Mouse (Mus musculus) right cerebral cortex, postnatal 10 days (tissue): ENCODE measurements around the gene Itgb3.
A peak's percentile ranks its signal among the peaks of the same experiment; 100 is the strongest.

ENCODE experiments used
- DNase-seq, 2 experiments: peaks; one replicate each; pipeline ENCODE4 v3.0.0; 2021; ENCODE audit warnings: low spot score in 2 of 2

Gene Itgb3

GRCm38 (mm10) chr11:104622040-104622962, 14.5 kb downstream of the Itgb3 start:
- DNase-seq: peak; percentile 46 to 62

GRCm38 (mm10) chr11:104624791-104625391, 17.1 kb downstream of the Itgb3 start:
- DNase-seq: no peak

- no peak for DNase-seq
These were observed 17.9 kb downstream of the Itgb3 start for GRCm38 (mm10) chr11:104625453-104626402.

GRCm38 (mm10) chr11:104626635-104627034, 18.8 kb downstream of the Itgb3 start:
- no peak for DNase-seq

GRCm38 (mm10) chr11:104627616-104628301, 20.0 kb downstream of the Itgb3 start:
- no peak for DNase-seq

- no peak for DNase-seq
These were observed 20.8 kb downstream of the Itgb3 start for GRCm38 (mm10) chr11:104628566-104628965.

- no peak for DNase-seq
These were observed 22.5 kb downstream of the Itgb3 start for GRCm38 (mm10) chr11:104630185-104630835.

- DNase-seq: no peak
These were observed 23.5 kb downstream of the Itgb3 start for GRCm38 (mm10) chr11:104631306-104631705.

- no peak for DNase-seq
These were observed 29.2 kb downstream of the Itgb3 start for GRCm38 (mm10) chr11:104637010-104637409.

- no peak for DNase-seq
These were observed 30.2 kb downstream of the Itgb3 start for GRCm38 (mm10) chr11:104638006-104638405.

- no peak for DNase-seq
These were observed 31.1 kb downstream of the Itgb3 start for GRCm38 (mm10) chr11:104638906-104639305.

- DNase-seq: no peak
These were observed 31.8 kb downstream of the Itgb3 start for GRCm38 (mm10) chr11:104639634-104640033.

GRCm38 (mm10) chr11:104640894-104641293, 33.1 kb downstream of the Itgb3 start:
- no peak for DNase-seq

- no peak for DNase-seq
These were observed 35.4 kb downstream of the Itgb3 start for GRCm38 (mm10) chr11:104643236-104643635.

- no peak for DNase-seq
These were observed 37.6 kb downstream of the Itgb3 start for GRCm38 (mm10) chr11:104645402-104645801.

- no peak for DNase-seq
These were observed 38.4 kb downstream of the Itgb3 start for GRCm38 (mm10) chr11:104646173-104646572.

GRCm38 (mm10) chr11:104646611-104647010, 38.8 kb downstream of the Itgb3 start:
- no peak for DNase-seq

GRCm38 (mm10) chr11:104647188-104647867, 39.5 kb downstream of the Itgb3 start:
- peak in 1 of 2 experiments; percentile 29 for DNase-seq

- DNase-seq: no peak
These were observed 40.8 kb downstream of the Itgb3 start for GRCm38 (mm10) chr11:104648571-104648970.

- DNase-seq: no peak
These were observed 52.8 kb downstream of the Itgb3 start for GRCm38 (mm10) chr11:104660599-104660998.
